Comparison of ENCODE assay signal across 22 mouse cellular contexts in genomic region chr2:113420691-113421090, GRCm38 (mm10).
DNase-seq lines count a peak whose midpoint lies in the region; ATAC-seq and TF ChIP-seq lines count a peak whose summit lies in the region.
"Had no signal": no experiment of that assay in that cellular context is flagged by ENCODE, and none has a peak within 500 bp of the region (broad histone marks: within the 10 kb centered on the region; RNA-seq: fewer than 3 reads in every experiment).

No protein-coding gene starts in this region.

- peak; percentile 71 for DNase-seq in 3134 (ENCODE audit: extremely low read depth, insufficient read length, low spot score)
- peak; percentile 99 for DNase-seq in 3T3-L1 (ENCODE audit: low read depth, low spot score)
- no peak for DNase-seq in Patski (ENCODE audit: low read depth, low spot score)
- DNase-seq in fibroblast of lung, adult 2 months (ENCODE audit: low read depth): peak; percentile 83
- DNase-seq in heart, adult 9 months (ENCODE audit: low spot score in 2 of 2): no peak
- DNase-seq in kidney, postnatal 36 days: no peak
- DNase-seq: adrenal gland, adult 8-10 months; cerebellum, adult 11 months; cerebellum, adult 8-10 months; cerebellum, postnatal 14 days; embryo, embryonic 11 days; forebrain, postnatal 0 days; gastrocnemius, postnatal 25 days; heart, postnatal 10 days; heart, postnatal 4 days had no signal

- H3K27me3 ChIP-seq in Patski: no peaks in the 10 kb centered on the region
- H3K27me3 ChIP-seq: CH12.LX; embryonic facial prominence, embryonic 15.5 days; forebrain, embryonic 12.5 days; hindbrain, embryonic 12.5 days had no signal

- peak; percentile 86 for ATAC-seq in Patski
- ATAC-seq: forebrain, postnatal 0 days; hindbrain, embryonic 16.5 days; inflammation-experienced regulatory T-cells, adult 6 months; intestine, postnatal 0 days had no signal

- TF ChIP-seq CTCF in Patski (IDR thresholded peaks at IDR 0.05): no peak

- in situ Hi-C loops in Patski (cut with MboI; ENCODE audit: low pct_unique_long_range_greater_than_20kb): loop anchor here (10.0 kb wide), 1 partner anchor 646 kb away; no protein-coding TSS in a partner anchor

- POLR2A ChIA-PET in Patski (lab: Charles Lee): no interaction called here

- CTCF ChIA-PET in Patski (lab: Charles Lee): interaction anchor here (1.0 to 4.2 kb wide), 5 partner anchors 10 to 31 kb away, joined by 3 to 18 read pairs (median 5); no protein-coding TSS in a partner anchor

Comparison
In these comparisons a context has a peak if more than half of its experiments do, and no peak if none do; other contexts are left out.
1. DNase-seq: peak in 3134 (single experiment), 3T3-L1 (single experiment) and fibroblast of lung, adult 2 months (single experiment); none in Patski (single experiment), heart, adult 9 months (0 of 2) and kidney, postnatal 36 days (0 of 2).